11 mouse cellular contexts compared by ENCODE assay signal in genomic region chr11:107849621-107850020, GRCm38 (mm10). TPM values are rescaled to one million over a fixed set of nuclear protein-coding genes. Genes with fewer than 3 reads are reported as not detected.
DNase-seq lines count a peak whose midpoint lies in the region; ATAC-seq and TF ChIP-seq lines count a peak whose summit lies in the region.
"Had no signal": no experiment of that assay in that cellular context is flagged by ENCODE, and none has a peak within 500 bp of the region (broad histone marks: within the 10 kb centered on the region; RNA-seq: fewer than 3 reads in every experiment).

No protein-coding gene starts in this region.

- peaks cover 14% of the 10 kb centered on the region for H3K4me1 ChIP-seq in forebrain, embryonic 13.5 days
- H3K4me1 ChIP-seq in forebrain, embryonic 16.5 days (replicated peaks; ENCODE audit: control insufficient read depth, insufficient read depth, low read length) = peaks cover 5% of the 10 kb centered on the region; the same call in 1 of the 2 replicates
- H3K4me1 ChIP-seq in lung, embryonic 14.5 days (ENCODE audit: insufficient read depth) = no peaks in the 10 kb centered on the region
- no peaks in the 10 kb centered on the region for H3K4me1 ChIP-seq in hindbrain, postnatal 0 days (ENCODE audit: insufficient read depth, low read length)
- H3K4me1 ChIP-seq in limb, embryonic 10.5 days = peaks cover 6% of the 10 kb centered on the region; the same call in 1 of the 2 replicates
- H3K4me1 ChIP-seq: liver, embryonic 13.5 days; neural tube, embryonic 12.5 days had no signal

- no peak overlapping the region for H3K9ac ChIP-seq in forebrain, embryonic 13.5 days
- no peak overlapping the region for H3K9ac ChIP-seq in forebrain, embryonic 16.5 days (replicated peaks; ENCODE audit: low read depth, low read length)
- H3K9ac ChIP-seq in lung, embryonic 14.5 days = no peak overlapping the region
- H3K9ac ChIP-seq in hindbrain, postnatal 0 days (replicated peaks; ENCODE audit: low read length) = no peak overlapping the region
- H3K9ac ChIP-seq: liver, embryonic 13.5 days; neural tube, embryonic 12.5 days had no signal

- WGBS in forebrain, embryonic 13.5 days = 49% methylated on average over 10 of the region's 10 CpGs
- 27% methylated on average over 10 of the region's 10 CpGs for WGBS in forebrain, embryonic 16.5 days
- WGBS in lung, embryonic 14.5 days = 37% methylated on average over 10 of the region's 10 CpGs
- WGBS in hindbrain, postnatal 0 days = 19% methylated on average over 10 of the region's 10 CpGs
- 59% methylated on average over 10 of the region's 10 CpGs for WGBS in limb, embryonic 10.5 days

- no peaks in the 10 kb centered on the region for H3K36me3 ChIP-seq in forebrain, embryonic 13.5 days (ENCODE audit: poor library complexity, severe bottlenecking)
- H3K36me3 ChIP-seq in forebrain, embryonic 16.5 days (ENCODE audit: control insufficient read depth, insufficient read depth) = no peaks in the 10 kb centered on the region
- H3K36me3 ChIP-seq in lung, embryonic 14.5 days (ENCODE audit: insufficient read depth) = no peaks in the 10 kb centered on the region
- H3K36me3 ChIP-seq in hindbrain, postnatal 0 days (ENCODE audit: insufficient read depth, low read length) = no peaks in the 10 kb centered on the region
- no peaks in the 10 kb centered on the region for H3K36me3 ChIP-seq in limb, embryonic 10.5 days
- H3K36me3 ChIP-seq: liver, embryonic 13.5 days; neural tube, embryonic 12.5 days had no signal

- ATAC-seq in forebrain, embryonic 13.5 days = 0 out of 2 replicates have a peak, but pooled peaks have one; percentile 55
- ATAC-seq in forebrain, embryonic 16.5 days = no peak
- no peak for ATAC-seq in lung, embryonic 14.5 days (ENCODE audit: insufficient read depth)
- ATAC-seq in hindbrain, postnatal 0 days = peak; percentile 88

- H3K27ac ChIP-seq in forebrain, embryonic 13.5 days = no peak overlapping the region
- no peak overlapping the region for H3K27ac ChIP-seq in forebrain, embryonic 16.5 days (ENCODE audit: low read length)
- H3K27ac ChIP-seq in lung, embryonic 14.5 days (ENCODE audit: low read depth) = no peak overlapping the region
- no peak overlapping the region for H3K27ac ChIP-seq in hindbrain, postnatal 0 days
- H3K27ac ChIP-seq in limb, embryonic 10.5 days = no peak overlapping the region
- H3K27ac ChIP-seq: liver, embryonic 13.5 days; neural tube, embryonic 12.5 days had no signal

- no peaks in the 10 kb centered on the region for H3K27me3 ChIP-seq in forebrain, embryonic 13.5 days
- H3K27me3 ChIP-seq in forebrain, embryonic 16.5 days (replicated peaks; ENCODE audit: control insufficient read depth, insufficient read depth, low read length) = no peaks in the 10 kb centered on the region
- no peaks in the 10 kb centered on the region for H3K27me3 ChIP-seq in lung, embryonic 14.5 days (ENCODE audit: insufficient read depth, low read length)
- no peaks in the 10 kb centered on the region for H3K27me3 ChIP-seq in hindbrain, postnatal 0 days (ENCODE audit: insufficient read depth, low read length)
- no peaks in the 10 kb centered on the region for H3K27me3 ChIP-seq in limb, embryonic 10.5 days (ENCODE audit: low read depth, poor library complexity, severe bottlenecking)
- H3K27me3 ChIP-seq: liver, embryonic 13.5 days; neural tube, embryonic 12.5 days had no signal

- no peaks in the 10 kb centered on the region for H3K9me3 ChIP-seq in forebrain, embryonic 13.5 days (replicated peaks)
- no peaks in the 10 kb centered on the region for H3K9me3 ChIP-seq in forebrain, embryonic 16.5 days (ENCODE audit: control insufficient read depth, low read length)
- no peaks in the 10 kb centered on the region for H3K9me3 ChIP-seq in lung, embryonic 14.5 days (ENCODE audit: low read depth, low read length)
- no peaks in the 10 kb centered on the region for H3K9me3 ChIP-seq in hindbrain, postnatal 0 days (ENCODE audit: low read length)
- H3K9me3 ChIP-seq in limb, embryonic 10.5 days (replicated peaks) = no peaks in the 10 kb centered on the region
- H3K9me3 ChIP-seq: liver, embryonic 13.5 days; neural tube, embryonic 12.5 days had no signal

- H3K4me2 ChIP-seq in forebrain, embryonic 13.5 days = no peak overlapping the region
- no peak overlapping the region; the same call in 1 of the 2 replicates for H3K4me2 ChIP-seq in forebrain, embryonic 16.5 days (ENCODE audit: low read length)
- H3K4me2 ChIP-seq in lung, embryonic 14.5 days = no peak overlapping the region
- H3K4me2 ChIP-seq in hindbrain, postnatal 0 days (ENCODE audit: low read depth, low read length) = no peak overlapping the region
- H3K4me2 ChIP-seq: liver, embryonic 13.5 days; neural tube, embryonic 12.5 days had no signal

- DNase-seq in lung, embryonic 14.5 days = peak; percentile 44
- DNase-seq in lung, adult 18-20 months = no peak
- DNase-seq in Muller cell, postnatal 12 days (ENCODE audit: inconsistent ontology term) = peak; percentile 22
- DNase-seq in hindbrain, postnatal 0 days (ENCODE audit: low spot score) = peak; percentile 69
- DNase-seq in spleen, adult 18-20 months = no peak
- DNase-seq in limb, embryonic 10.5 days (ENCODE audit: low spot score) = no peak
- DNase-seq: liver, embryonic 13.5 days had no signal

- TF ChIP-seq CTCF in lung, embryonic 14.5 days (IDR thresholded peaks at IDR 0.05; ENCODE audit: low read depth) = no peak
- no peak for TF ChIP-seq CTCF in hindbrain, postnatal 0 days (IDR thresholded peaks at IDR 0.05; ENCODE audit: low read depth)

- H3K4me3 ChIP-seq in forebrain, embryonic 13.5 days = no peak overlapping the region
- no peak overlapping the region for H3K4me3 ChIP-seq in forebrain, embryonic 16.5 days (replicated peaks; ENCODE audit: low read length)
- no peak overlapping the region for H3K4me3 ChIP-seq in lung, embryonic 14.5 days (ENCODE audit: low read depth, low read length)
- H3K4me3 ChIP-seq in hindbrain, postnatal 0 days (ENCODE audit: low read length) = no peak overlapping the region
- H3K4me3 ChIP-seq in limb, embryonic 10.5 days = no peak overlapping the region
- H3K4me3 ChIP-seq: liver, embryonic 13.5 days; neural tube, embryonic 12.5 days had no signal

RNA-seq across cellular contexts. Expression of gene Cacng4, which starts 55.3 kb away (rescaled TPM):
- polyA plus RNA-seq in forebrain, embryonic 13.5 days (2015; fragmentation: Nextera tagmentation; extraction: Ambion mirVana) = 23.1 and 27.6 TPM in 2 replicates
- 33.8 and 39.6 TPM in 2 replicates for polyA plus RNA-seq in forebrain, embryonic 16.5 days (2015; fragmentation: Nextera tagmentation; extraction: Ambion mirVana)
- polyA plus RNA-seq in lung, embryonic 14.5 days (2014; fragmentation: Nextera tagmentation; extraction: Ambion mirVana) = 2.2 and 2.3 TPM in 2 replicates
- total RNA-seq in hindbrain, postnatal 0 days (2014; rRNA removed) = 79.8 and 88.4 TPM in 2 replicates
- 43.8 and 46.4 TPM in 2 replicates for polyA plus RNA-seq in hindbrain, postnatal 0 days (2015; fragmentation: Nextera tagmentation; extraction: Ambion mirVana)
- 0.41 and 1.1 TPM in 2 replicates for polyA plus RNA-seq in limb, embryonic 10.5 days (2016; fragmentation: Nextera tagmentation; extraction: Ambion mirVana)
- total RNA-seq: gastrocnemius, adult 8-10 months had no signal

Comparison
In these comparisons a context has a peak if more than half of its experiments do, and no peak if none do; other contexts are left out.
1. ATAC-seq: peak in forebrain, embryonic 13.5 days (single experiment) and hindbrain, postnatal 0 days (single experiment); none in forebrain, embryonic 16.5 days (single experiment) and lung, embryonic 14.5 days (single experiment).
2. DNase-seq: peak in lung, embryonic 14.5 days (single experiment), Muller cell, postnatal 12 days (single experiment) and hindbrain, postnatal 0 days (single experiment); none in lung, adult 18-20 months (0 of 2), spleen, adult 18-20 months (0 of 2) and limb, embryonic 10.5 days (single experiment).